Mouse (Mus musculus) thymus, adult 2 months (tissue): Measurements from ENCODE around the gene Rhod. TPM values are rescaled to one million over a fixed set of nuclear protein-coding genes. Genes with fewer than 3 reads are reported as not detected.
A peak's percentile ranks its signal among the peaks of the same experiment; 100 is the strongest.

ENCODE experiments used
- DNase-seq: peaks from one replicate; pipeline ENCODE4 v3.0.0; 2021
- H3K27ac ChIP-seq: fragments of 200-500 bp; 2 replicates; pipeline ENCODE4 v1.5.1; 2012; ENCODE audit warnings: low read length, control low read depth; ENCODE audit not compliant: control insufficient read depth, insufficient read depth
- H3K27me3 ChIP-seq: fragments of 200-500 bp; 2 replicates; pipeline ENCODE4 v1.6.1; 2012; ENCODE audit warnings: mild to moderate bottlenecking, low read length, moderate library complexity, mixed read lengths; ENCODE audit not compliant: control insufficient read depth, insufficient read depth
- H3K36me3 ChIP-seq: fragments of 200-500 bp; 2 replicates; pipeline ENCODE4 v1.6.1; 2012; ENCODE audit warnings: mild to moderate bottlenecking, low read length, moderate library complexity; ENCODE audit not compliant: control insufficient read depth, insufficient read depth
- H3K4me1 ChIP-seq: fragments of 200-500 bp; replicated peaks from 2 replicates; pipeline ENCODE4 v1.6.1; 2012; ENCODE audit warnings: low read length; ENCODE audit not compliant: control insufficient read depth, insufficient read depth
- H3K4me3 ChIP-seq: fragments of 200-500 bp; 2 replicates; pipeline ENCODE4 v1.5.1; 2012; ENCODE audit warnings: mild to moderate bottlenecking, low read length, control low read depth, moderate library complexity; ENCODE audit not compliant: control insufficient read depth, insufficient read depth
- CTCF ChIP-seq: fragments of 200-500 bp; IDR thresholded peaks from 2 replicates; pipeline ENCODE4 v1.5.1; 2012; ENCODE audit warnings: mild to moderate bottlenecking, control low read depth, low read length, moderate library complexity, borderline replicate concordance; ENCODE audit not compliant: control insufficient read depth, poor library complexity, insufficient read depth; ENCODE audit errors: extremely low read depth
- POLR2A ChIP-seq: fragments of 200-500 bp; IDR thresholded peaks from 2 replicates; pipeline ENCODE4 v1.6.1; 2012; ENCODE audit warnings: mild to moderate bottlenecking, low read length, control low read depth, moderate library complexity; ENCODE audit not compliant: control insufficient read depth, poor library complexity, insufficient read depth; ENCODE audit errors: extremely low read depth
- WGBS: fragments of 180-500 bp; shearing (Covaris S2); methylation state at CpG from one replicate; pipeline ENCODE4 v1.1.7; 2018; 5-methylcytosine and 5-hydroxymethylcytosine counted together
- polyA plus RNA-seq: library from polyadenylated mRNA; depleted of rRNA; stranded (reverse); fragments of >200 nt; gene quantifications from 2 replicates; pipeline ENCODE4 v1.2.3, GENCODE M21; 2012

The Rhod gene
- polyA plus RNA-seq, 1 experiment = 2.9 TPM

DNA sequence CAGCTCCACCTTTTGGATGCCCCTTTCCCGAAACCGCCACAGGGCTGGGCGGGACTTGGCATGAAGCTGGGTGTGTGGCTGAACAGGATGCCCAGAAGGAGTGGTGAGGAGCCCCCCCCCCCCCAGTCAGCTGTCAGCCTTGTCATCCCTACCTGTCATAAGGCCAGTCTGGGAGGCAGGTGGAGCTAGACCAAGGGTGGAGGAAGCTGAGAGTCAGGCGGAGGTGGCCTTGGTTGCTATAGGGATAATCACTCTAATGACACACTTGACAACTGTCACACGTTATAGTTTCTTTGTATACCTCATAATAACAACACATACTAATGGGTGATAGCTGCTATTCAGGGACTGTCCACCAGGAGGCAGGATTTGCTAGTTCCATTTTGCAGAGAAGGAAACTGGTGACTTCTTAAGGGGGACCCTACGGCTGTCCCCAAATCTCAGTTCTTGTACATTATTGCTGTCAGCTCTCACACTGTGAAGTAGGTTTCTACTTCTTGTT is 1.9 kb upstream of the Rhod start:
- TF ChIP-seq CTCF = no peak
- no peak for TF ChIP-seq POLR2A
- Histone ChIP-seq H3K4me1 (peaks cover 8% of the 10 kb centered on the region; the same call in 1 of the 2 replicates), H3K27me3 (peaks cover 9% of the 10 kb centered on the region; the same call in 1 of the 2 replicates), H3K36me3 (no peaks in the 10 kb centered on the region), H3K27ac (no peak overlapping the region), H3K4me3 (no peak overlapping the region)
- DNase-seq = peak; percentile 66
- 24% methylated on average over 6 of the region's 6 CpGs for WGBS

DNA sequence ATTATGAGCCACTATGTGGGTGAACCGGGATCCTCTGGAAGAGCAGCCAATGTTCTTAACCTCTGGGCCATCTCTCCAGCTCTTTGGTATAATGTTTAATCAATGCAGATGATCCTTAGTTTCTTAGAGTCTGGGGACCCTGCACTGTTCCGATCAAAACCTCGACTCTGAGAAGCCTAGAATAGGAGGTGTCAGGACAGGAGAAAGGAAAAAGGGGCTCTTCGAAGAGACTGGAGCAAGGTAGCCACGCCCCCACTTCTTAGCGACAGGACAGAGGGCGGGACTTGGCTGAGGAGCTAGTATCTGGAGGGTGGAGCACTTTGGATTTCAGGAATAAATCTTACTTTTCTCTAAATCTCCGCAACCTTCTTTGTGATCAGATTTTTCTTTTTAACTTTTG is 990 bp upstream of the Rhod start:
- Histone ChIP-seq H3K27ac (no peak overlapping the region), H3K36me3 (no peaks in the 10 kb centered on the region), H3K4me3 (no peak overlapping the region), H3K4me1 (peaks cover 8% of the 10 kb centered on the region; the same call in 1 of the 2 replicates), H3K27me3 (peaks cover 9% of the 10 kb centered on the region; the same call in 1 of the 2 replicates)
- no peak for TF ChIP-seq CTCF
- TF ChIP-seq POLR2A = no peak
- DNase-seq = no peak
- WGBS = 26% methylated on average over 8 of the region's 8 CpGs

DNA sequence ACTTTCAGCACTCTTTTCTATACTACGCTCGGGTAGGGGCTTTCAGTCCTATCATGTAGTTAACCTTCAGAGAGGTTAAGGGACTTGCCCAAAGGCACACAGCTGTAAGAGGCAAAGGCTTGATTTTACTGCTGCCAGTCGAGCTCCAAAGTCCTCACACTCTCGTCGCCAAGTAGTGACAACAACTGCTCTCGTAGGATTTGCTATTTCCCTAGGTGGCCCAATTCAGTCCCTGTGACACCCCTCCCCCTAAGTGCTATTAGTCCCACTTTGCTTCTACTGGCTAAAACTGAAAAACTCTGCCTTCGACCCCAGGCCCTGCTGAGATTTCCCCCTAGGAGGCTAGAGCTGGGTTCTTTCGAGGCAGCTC is 456 bp downstream of the Rhod start:
- Histone ChIP-seq H3K4me3 (no peak overlapping the region), H3K36me3 (no peaks in the 10 kb centered on the region), H3K27me3 (peaks cover 9% of the 10 kb centered on the region; the same call in 1 of the 2 replicates), H3K27ac (no peak overlapping the region), H3K4me1 (peaks cover 8% of the 10 kb centered on the region; the same call in 1 of the 2 replicates)
- TF ChIP-seq CTCF (no peak), POLR2A (no peak)
- no peak for DNase-seq
- 31% methylated on average over 8 of the region's 8 CpGs for WGBS

DNA sequence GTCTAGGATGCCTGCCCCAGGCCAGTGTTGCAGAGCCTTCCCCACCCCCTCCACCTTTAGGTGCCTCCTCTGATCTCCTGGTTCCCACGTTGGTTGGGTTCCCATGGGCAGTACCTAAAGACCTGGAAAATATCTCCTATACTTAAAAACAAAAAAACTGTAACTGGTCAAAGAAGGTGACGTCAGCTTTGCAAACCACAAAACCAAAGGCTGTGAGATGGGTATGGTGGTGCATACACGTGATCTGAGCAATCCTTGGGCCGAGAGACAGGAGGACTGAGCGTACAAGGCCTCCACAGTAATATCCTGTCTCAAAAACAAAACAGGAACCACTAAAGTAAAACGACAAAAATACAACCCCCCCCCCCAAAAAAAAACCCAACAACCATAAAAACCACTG is 1.3 kb downstream of the Rhod start:
- peaks cover 8% of the 10 kb centered on the region; the same call in 1 of the 2 replicates for H3K4me1 ChIP-seq
- WGBS = 9% methylated on average over 6 of the region's 6 CpGs
- no peak for DNase-seq
- no peak overlapping the region for H3K27ac ChIP-seq
- TF ChIP-seq CTCF (no peak), POLR2A (no peak)
- no peak overlapping the region for H3K4me3 ChIP-seq
- H3K27me3 ChIP-seq = peaks cover 9% of the 10 kb centered on the region; the same call in 1 of the 2 replicates
- H3K36me3 ChIP-seq = no peaks in the 10 kb centered on the region

DNA sequence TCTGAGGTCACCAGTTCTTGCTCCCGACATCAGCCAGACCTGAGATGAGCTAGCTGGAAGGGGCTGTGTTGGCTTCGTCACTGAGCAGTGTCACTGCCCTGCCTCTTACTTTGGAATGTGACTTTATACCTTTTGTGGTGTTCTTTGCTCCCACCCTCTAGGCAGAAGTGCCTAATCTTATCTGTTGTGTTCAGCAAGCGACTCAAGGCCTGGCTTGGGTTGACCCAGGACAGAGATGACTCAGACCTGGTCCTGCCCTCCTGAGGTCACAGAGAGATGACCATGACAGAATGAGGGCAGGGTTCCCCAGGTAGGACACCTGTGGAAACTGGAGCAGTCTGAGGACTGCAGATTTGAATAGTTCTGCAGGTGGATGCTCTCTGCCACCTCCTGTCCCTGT is 3.0 kb downstream of the Rhod start:
- 94% methylated on average over 3 of the region's 3 CpGs for WGBS
- Histone ChIP-seq H3K27me3 (peaks cover 9% of the 10 kb centered on the region; the same call in 1 of the 2 replicates), H3K27ac (no peak overlapping the region), H3K36me3 (no peaks in the 10 kb centered on the region), H3K4me1 (peaks cover 8% of the 10 kb centered on the region; the same call in 1 of the 2 replicates), H3K4me3 (no peak overlapping the region)
- DNase-seq = no peak
- TF ChIP-seq POLR2A = no peak
- TF ChIP-seq CTCF = no peak

DNA sequence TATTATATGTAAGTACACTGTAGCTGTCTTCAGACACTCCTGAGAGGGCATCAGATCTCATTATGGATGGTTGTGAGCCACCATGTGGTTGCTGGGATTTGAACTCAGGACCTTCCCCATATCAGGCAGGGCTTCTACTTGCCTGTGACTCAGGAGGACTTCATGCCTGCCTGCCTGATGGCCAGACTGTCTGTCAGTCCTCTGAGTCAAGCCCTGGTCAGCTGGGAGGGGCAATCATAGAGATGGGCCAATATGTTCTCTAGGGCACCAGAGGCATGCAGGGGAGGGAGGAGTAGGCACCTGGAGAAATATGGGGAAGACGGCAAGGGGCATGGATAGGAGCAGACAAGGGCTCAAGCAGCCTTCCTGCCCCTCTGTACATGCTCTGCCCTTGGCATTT is 4.2 kb downstream of the Rhod start:
- WGBS = 100% methylated on average over 1 of the region's 1 CpGs
- Histone ChIP-seq H3K27ac (no peak overlapping the region), H3K27me3 (peaks cover 9% of the 10 kb centered on the region; the same call in 1 of the 2 replicates), H3K4me3 (no peak overlapping the region), H3K4me1 (peaks cover 8% of the 10 kb centered on the region; the same call in 1 of the 2 replicates), H3K36me3 (no peaks in the 10 kb centered on the region)
- TF ChIP-seq CTCF = no peak
- no peak for TF ChIP-seq POLR2A
- DNase-seq = no peak

DNA sequence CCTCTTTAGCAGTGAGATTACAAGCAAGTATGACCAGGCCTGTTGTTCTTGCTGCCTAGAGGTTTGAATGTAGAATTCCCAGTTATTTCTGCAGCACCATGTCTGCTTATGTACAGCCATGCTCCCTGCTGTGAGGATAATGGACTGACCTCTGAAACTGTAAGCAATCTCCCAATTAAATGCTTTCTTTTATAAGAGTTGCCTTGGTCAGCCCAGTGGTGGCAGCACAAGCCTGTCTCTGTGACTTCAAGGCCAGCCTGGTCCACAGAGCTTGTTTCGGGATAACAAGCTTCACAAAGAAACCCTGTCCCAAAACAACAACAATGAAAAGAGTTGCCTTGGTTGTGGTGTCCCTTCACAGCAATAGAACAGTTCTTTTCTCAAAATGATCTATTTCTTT is 5.5 kb downstream of the Rhod start:
- 94% methylated on average over 1 of the region's 1 CpGs for WGBS
- H3K4me3 ChIP-seq = no peak overlapping the region
- H3K27me3 ChIP-seq = no peaks in the 10 kb centered on the region; the same call in 1 of the 2 replicates
- no peak for DNase-seq
- no peak for TF ChIP-seq CTCF
- no peak for TF ChIP-seq POLR2A
- 0 out of 2 replicates have a peak, but pooled peaks cover 3% of the 10 kb centered on the region for H3K4me1 ChIP-seq
- H3K36me3 ChIP-seq = no peaks in the 10 kb centered on the region
- no peak overlapping the region for H3K27ac ChIP-seq
